Mouse (Mus musculus) spleen, postnatal 4 days (tissue): ENCODE results near the gene Gja4.

Source experiments
- DNase-seq, 2 experiments: peaks; one replicate each; pipeline ENCODE4 v3.0.0; 2022; ENCODE audit warnings: low spot score in 2 of 2

Gene Gja4

DNA sequence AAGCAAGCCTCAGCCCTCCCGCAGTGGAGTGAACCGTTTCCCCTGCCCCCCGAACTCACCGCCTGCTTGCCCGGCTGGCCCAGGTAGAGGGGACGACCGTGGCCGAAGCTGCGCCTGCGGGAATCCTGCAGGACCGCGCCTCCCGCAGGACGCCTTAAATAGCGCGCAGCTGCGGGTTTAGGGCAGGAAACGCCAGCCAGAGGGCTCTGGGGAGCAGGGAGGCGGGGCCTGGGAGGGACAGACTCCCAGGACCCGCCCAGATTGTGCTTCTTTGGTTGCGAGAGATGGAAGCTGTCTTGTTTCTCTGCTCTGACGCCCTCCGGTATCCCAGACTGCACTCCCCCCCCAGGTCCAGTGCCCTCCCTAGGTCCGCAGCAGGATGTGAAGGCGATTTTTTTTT, at the start of gene Gja4:
Gene Gja4 (minus strand): TSS at position 179 of the 400 bp plus-strand sequence.
- DNase-seq: peak in 1 of 2 experiments; percentile 42

DNA sequence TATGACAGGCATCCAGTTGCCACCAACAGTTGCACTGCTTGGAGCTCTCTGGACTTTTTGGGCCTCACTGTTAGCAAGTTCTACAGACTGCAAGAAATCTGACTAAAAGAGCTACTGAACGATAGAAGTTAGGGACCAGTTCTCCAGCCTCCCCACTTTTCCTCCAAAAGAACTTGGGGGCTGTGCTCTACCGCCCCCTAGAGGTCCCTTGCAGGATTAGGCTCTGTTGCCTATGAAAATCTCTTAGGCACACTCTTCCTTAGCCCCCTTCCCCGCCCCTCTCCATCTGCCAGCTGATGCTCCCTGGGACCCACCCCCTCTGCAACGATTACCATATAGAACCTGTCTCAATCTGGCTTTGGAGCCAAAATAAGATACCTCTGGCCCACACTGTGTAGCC, 49.5 kb upstream of the Gja4 start:
- no peak for DNase-seq

DNA sequence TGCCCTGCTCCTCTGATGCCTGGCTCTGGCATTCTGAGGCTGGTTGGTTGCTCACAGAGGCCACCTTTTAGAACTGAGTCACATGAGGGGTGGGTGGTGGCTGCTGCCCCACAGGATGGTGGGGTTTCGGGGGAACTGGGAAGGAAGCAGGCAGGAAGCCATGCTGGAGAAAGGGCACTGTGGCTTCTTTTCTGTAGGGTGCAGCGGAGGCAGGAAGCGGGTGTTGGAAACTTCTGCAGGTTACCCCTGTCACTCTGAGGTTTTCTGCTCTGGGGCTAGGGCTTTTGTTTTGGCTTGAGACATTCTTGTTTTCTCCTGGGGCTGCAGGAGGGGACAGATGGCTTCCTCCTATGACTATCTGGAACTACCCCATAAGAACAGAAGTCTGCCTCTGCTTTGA, 48.7 kb upstream of the Gja4 start:
- no peak for DNase-seq

DNA sequence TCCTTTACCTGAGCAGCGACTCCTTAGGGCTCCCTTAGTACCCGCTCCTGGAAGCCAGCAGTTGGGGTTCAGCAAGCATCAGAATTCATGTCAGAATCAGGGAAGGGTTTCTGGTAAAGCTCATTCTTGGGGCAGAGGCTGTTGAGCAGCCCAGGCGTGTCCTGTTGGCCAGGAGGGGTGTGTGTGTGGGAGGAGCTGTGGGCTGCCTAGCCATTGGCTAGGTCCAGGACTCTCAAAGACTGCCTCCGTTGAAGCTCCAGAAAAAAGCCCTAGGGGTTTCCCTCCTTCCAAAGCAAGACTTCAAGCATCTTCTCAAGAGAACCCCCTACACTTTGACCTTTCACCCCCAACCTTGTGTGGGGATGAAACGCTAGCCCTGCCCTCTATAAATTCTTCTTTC, 44.2 kb upstream of the Gja4 start, which contains the start of gene Gjb5:
Gene Gjb5 (minus strand): TSS at position 164 of the 400 bp plus-strand sequence.
- no peak for DNase-seq

DNA sequence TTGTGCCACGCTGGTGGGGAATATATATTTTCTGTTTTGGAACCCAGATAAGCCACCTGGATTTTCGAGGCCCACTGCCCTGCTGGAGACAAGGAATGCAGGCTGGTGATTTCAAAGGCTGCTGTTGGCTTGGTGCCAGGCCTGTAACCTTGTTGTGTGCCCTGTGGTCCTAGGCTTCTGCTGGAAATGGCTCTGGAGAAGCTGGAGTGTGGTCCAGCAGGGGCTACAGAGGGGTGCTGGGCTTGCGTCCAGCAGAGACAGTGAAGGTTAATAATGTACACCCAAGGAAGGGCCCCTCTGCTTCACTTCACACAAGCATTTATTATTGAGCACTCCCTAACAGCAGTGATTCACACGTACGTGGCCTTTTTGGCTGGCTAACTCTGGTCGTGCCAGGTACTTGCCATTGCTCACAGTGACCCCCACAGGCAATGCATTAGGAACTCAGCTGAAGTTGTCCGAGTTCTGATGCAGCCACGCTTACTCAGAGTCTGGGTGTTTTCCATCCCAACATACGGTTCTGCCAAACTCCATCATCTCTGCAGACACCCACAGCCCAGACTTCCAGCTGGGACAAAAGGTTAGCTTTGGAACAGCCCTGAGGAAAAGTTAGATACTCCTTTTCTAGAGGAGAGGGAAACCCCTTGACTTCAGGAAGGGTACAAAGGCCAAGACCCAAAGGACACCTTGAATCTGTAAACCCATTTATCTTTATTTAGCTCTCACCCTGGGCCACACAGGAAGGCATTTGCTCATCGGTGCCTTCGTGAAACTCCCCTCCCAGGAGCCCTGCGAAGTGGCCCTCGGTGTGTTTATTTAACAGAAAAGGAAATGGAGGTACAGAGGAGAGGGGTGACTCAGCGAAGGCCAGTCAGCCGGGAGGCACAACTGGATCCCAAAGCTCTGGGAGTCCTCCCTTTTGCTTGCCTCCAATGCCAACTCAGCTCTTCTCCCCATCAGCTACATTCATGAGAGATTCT, 41.0 kb upstream of the Gja4 start:
- no peak for DNase-seq

DNA sequence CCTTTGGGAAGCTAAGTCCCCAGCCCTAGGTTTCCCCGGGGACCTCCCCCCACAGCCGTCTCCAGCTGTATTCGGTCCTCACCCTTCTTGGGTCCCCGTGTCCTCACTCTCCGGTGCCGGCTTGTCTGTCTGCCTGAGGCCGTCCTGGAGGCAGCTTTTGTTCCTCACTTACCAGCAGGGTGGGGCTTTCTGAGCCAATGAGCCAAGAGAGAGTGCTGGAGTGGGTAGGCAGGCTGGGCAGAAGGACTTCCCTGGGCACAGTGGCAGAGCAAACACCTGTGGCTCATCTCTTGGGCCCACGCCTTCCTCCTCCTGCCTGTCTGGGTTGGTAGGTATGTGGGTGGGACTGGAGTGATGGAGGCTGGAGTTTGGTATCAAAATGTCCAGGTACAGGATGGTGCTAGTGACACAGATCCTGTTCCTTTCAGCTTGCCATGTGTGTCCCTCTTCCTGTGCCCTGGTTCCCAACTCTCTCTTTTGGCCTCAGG, 40.2 kb upstream of the Gja4 start, which contains the start of gene Gjb4:
Gene Gjb4 (minus strand): TSS at position 131 of the 488 bp plus-strand sequence.
- DNase-seq: no peak

DNA sequence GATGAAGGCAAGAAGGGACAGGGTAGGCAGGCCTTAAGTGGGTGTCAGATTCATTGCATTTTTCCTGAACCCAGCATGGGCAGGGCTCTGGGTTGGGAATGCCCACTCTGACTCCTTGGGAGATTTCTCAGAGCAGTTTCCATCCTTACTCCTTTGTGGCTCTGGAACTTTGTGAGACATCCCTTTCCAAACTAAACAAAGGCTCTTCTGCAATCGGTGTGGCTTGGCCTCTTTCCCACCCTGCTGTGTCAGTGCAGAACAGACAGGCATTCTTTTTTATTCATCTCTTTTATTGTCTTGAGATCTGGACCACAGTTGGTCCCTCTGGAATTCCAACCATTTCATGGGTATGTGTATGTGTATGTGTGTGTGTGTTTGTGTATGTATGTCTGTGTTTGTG, 38.8 kb upstream of the Gja4 start:
- no peak for DNase-seq

DNA sequence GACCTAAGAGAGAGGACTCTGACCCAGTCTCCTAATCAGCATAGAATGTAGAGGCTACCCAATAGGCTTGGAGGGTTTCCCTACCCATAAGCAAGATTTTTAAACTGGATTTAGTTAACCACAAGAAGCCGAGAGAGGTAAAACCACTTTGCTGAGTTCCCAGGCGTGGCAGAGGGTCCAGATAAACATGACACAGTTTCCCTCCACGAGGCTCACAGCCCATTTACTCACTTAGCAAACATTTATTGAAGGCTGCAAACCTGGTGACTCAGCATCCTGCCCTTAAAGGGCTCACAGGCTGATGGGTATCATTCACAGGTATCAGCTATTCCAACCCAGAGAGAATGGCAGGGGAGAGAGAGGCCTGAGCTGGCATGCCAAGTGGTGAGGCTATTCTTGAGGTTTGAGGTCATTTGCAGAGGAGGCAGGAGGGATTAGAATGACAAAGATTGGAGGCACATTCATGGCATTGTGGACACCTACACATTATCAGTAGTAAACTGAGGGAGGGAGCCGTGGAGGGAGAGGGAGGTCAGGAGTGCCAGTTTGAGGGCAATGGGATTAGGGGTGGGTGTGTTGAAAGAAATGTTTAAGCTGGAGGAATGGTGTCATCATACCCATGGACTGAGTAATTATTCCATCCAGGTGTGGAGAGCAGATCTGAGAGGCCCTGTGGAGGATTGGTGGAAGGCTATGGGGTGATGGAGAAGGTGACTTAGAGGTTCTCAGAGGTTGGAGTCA, 35.9 kb upstream of the Gja4 start:
- no peak for DNase-seq

DNA sequence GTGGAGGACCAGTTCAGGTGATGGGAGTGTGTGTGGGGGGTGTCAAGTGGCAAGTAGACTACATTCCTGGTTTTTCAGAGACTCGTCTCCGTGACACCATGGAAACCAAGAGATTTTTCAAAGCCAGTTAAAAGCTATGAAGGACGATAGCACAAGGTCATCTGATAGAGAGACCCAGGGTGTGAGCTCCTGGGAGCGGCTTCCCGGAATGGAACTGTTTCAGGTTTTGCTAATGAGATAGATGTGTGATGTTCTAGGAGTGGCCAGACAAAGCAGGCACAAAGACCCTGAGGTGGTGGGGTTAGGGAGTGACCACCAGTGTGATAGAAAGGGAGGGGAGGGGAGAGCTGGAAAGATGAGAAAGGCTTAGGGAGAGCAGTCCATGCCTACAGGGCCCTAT, 31.2 kb upstream of the Gja4 start:
- DNase-seq: no peak

DNA sequence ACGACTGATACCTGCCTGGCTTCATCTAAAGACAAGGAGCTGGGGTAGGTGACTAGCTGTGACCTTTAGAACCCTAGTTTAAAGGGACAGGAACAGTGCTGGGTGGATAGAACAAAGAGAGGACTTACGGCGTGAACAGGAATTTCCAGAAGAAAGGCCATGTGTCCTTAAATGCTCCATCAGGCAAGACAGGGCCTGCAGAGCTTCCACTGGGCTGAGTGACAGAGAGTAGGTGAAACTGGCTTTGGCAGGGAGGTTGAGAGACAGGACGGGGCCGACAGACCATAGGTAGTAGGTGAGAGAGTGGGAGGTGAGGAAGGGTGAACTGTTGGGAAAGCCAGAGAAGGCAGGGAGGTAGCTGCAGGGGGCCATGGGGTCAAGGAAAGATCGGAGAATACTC, 27.5 kb upstream of the Gja4 start:
- DNase-seq: no peak

DNA sequence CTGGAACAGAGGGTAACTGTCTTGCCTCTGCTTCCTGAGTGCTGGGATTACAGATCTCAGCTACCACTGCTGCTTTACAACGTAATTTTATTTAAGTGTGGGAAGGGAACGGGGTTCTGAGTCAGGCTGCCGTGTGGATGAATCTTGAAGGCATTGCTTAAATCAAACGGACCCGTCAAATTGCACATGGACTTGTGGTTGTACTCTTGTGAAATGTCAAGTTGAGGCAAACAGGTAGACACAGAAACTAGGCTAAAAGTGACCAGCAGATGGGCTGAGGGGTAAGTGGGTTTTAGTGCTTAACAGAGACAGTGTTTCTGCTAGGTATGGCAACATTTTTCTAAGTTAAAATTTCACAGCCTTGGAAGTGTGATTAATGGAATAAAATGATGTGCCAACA, 23.8 kb upstream of the Gja4 start:
- no peak for DNase-seq

DNA sequence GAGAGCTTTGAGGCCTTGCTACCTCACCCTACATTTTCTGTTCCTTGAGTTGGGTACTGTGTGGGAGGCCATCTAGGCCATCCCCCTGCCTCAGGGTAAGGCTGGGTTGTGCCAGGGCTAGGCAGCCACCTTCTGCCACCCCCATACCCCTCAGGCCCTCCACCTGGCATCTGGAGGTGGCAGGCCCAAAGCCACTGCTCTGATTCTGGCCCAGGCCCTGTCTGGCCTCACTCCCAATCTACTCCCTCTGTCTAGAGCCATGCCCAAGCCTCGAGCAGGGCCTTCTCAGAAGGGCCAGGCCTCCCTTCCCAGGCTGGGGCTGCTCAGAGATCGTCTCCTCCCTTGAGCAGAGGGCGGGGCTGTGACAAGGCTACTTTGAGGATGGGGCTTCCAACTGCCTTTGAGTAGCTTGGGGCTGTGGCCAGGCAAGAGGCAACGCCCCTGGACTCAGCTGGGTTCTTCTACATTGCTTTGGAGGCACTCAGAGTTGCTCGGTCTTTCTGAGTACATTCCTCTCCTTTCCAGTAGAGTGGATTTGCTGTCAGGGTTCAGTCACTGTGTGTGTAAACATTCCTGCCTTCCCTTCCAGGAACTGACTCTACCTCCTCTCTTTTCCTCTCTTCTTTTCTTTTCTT, 21.1 kb upstream of the Gja4 start:
- no peak for DNase-seq

DNA sequence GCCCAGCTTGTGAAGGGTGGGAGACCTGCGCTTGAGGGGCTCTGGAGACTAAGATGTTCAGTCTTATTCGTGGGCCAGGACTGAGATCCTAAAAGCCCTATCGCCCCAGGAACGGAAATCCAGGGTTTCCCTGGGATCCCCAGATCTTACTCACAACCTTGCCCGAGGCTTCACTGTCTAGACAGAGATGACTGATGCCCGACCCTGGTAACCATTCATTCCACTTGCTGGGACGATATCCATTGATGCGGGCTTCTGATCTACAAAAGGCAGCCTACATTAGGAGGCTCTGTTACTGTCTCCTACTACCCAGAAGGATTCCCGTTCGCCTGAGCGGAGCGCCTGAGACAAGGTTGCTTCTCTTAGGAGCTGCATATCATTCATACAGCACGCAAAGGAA, 17.3 kb upstream of the Gja4 start:
- no peak for DNase-seq

DNA sequence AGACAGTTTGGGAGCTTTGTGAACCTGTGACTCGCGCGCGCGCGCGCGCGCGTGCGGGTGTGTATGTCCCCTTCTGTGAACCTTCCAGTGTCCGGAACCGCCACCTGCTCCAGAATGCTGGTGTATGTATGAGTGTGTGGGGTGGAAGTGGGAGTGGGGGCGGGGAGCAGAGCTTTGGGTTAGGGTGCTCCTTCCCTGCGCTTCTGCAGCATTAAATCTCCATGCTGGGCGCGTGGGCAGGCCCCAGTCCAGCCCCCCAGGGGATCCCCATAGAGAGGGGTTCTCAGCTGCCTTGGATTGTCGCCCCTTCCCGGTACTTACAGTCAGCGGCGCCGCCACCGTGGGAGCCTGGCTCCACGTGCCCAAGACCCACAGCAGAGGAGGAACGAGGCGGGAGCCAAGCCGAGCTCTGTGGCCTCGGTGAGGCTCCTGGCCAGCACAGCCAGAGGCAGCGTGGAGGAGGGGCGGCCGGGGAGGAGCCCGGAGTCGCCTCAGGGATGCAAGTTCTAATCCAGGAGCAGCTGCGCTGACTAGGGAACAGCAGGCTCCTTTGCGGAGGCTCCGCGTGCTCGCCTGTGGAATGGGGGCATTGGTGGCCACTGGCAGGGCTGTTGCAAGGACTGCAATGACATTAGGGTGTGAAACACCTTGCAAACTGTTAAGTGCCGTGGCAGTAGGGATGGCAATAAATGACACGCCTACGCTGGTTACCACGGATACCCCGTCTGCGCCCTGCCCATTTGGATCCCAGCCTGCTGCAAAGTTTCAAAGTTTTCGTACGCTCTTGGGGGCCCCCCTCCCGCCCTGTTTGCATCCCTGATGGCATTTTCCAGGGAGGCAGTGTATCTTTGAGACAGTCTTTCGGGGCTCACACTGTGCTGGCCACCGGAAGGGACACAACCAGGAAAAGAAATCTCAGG, 16.6 kb upstream of the Gja4 start, which contains the start of gene Gjb3:
Gene Gjb3 (minus strand): TSS at position 664 of the 920 bp plus-strand sequence.
- DNase-seq: no peak

DNA sequence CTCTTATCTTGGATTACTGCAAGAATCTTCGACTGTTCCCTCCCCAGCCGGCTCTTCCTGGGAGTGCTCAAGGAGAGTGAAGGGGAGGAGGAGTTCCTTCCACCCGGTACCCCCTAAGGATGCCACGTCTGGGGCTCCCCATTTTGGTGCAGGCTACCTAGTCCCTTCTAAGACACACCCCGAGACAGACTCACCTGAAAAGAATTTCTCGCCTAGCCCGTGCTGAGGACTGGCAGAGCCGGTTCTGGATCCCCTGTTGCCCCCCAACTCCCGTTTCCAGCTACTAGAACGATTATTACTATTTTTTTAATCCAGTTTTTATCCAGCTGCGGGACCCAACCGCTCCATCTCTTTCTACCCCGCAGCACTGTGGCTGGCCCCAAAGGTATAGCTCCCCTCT, 15.9 kb upstream of the Gja4 start:
- DNase-seq: no peak

DNA sequence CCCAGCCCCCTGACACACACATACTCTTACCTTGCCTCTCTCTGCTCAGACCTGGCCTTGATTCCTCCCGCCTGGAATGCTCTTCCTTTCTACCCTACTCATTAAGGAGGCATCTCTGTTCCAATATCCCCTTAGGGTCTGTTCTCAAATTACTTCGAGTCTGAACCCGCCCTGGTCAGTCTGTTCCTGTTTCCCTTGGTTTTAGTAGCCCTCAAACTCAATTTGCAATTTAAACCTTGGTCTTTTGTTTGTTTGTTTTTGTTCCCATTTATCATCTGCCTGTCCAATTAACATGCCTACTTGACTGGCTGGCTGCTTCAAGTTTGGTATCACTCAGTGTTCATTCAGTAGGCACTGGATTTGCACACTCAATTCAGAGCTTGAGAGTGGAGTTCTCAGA, 15.2 kb upstream of the Gja4 start:
- DNase-seq: no peak

DNA sequence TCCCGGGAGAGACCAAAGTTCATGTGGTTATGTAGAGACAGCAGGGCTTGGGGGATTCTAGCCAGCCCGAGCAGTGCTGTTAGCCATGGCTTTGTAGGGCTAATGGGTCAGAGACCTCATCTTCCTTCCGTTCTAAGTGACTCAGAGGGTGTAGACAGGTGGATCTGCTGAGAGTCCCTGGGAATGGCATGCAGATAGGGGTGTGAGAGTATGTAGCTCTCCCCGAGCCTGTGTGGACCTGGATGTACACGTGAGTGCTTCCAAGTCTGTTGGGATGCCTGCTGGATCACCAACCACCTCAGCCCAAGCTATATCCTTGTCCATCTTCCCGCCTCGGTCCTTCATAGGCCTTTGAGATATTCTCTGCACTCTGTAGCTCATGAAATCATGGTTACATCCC, 14.5 kb upstream of the Gja4 start:
- DNase-seq: no peak

DNA sequence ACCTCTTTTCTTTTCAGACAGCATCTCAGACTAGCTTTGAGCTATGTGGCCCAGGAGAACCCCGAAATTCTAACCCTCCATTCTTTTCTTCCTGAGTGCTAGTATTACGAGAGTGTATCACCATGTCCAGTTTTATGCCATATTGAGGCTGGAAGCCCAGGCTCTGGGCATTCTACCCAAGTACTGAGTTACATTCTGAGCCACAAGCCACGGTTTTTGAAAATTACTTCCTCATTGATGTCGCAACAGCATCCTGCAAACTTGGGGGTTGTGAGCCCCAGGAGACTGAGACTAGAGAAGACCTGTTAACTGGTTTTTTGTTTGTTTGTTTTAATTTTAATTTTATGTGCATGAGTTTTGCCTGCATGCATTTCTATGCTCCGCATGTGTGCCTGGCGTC, 13.9 kb upstream of the Gja4 start:
- no peak for DNase-seq

DNA sequence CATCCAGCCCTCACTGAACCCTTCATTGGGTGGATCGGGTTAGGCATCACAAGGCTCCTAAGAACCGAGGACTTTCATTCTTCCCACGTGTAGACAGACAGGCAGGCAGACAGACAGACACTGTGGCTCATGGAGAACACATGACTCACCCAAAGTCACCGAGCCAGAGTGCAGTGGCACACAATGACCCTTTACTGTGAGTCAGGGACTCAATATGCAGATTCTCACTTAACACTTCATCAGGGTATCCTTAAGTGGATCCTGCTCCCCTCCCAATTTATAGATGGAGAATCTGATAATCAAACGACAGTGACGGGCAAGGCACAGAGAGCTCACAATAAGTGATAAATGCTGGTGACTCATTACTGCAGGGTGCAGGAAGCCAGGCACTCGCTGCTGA, 13.4 kb upstream of the Gja4 start:
- DNase-seq: no peak

DNA sequence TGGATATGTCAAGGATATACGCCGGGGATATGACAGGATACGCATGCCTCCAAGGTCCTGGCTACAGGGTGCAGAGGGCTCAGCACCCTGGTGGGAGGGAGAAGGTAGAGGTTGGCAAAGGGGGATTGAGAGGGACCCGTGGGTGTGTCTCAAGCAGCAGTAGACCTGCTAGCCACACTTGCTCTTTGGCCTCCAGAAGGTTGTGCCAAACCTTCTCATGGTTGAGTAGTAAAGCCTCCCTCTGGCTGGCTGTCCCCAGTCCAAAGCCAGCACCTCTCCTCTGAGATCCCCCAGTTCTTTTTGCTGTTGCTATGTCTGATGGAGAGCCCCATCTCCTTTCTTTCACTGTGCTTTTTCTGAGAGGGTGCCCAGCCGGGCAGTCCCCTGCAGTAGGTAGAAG, 11.4 kb upstream of the Gja4 start:
- DNase-seq: no peak

DNA sequence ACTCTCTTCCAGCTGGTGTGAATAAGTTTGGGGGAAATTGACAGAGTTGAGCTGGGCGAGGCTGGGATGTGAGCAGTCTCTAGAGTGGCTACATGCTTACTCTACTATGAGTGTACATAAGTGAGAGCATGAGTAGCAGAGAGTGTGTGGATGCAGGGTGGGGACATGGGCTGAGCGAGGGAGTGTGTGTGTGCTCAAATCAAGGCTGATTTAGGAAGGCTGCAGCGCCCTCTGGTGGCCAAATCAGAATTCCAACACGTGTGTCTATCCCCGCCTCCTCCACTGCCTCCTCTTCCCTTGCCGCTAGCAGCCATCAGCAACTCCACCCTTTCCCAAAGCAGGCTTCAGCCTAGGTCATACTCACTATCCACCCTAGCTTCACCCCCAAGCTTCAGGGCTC, 10.9 kb upstream of the Gja4 start:
- DNase-seq: peak; percentile 55 to 87
